Mouse (Mus musculus): ENCODE data around the gene Hmgxb4. TPM values are rescaled to one million over a fixed set of nuclear protein-coding genes. Genes with fewer than 3 reads are reported as not detected.

Hmgxb4 gene
- polyA plus RNA-seq, 1 experiment = 6.0 TPM

DNA sequence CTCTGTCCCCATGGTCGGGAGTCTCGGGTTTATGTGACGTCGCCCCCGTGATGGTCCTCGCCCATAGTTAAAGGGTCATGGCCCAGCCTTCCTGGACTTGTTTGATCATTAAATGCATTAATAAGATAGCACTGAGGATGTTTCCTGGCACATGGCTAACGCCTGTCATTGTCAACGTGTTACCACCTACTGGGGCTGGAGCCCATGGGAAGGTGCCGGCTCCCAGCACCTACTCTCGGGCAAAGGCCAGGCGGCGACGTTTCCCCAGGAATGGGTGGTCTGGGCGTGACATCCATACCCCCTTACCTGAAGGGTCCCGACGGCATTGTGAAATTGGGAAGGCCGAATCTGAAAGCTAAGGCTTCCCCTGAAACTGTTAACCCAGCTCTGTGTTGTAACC lies 41.1 kb downstream of the Hmgxb4 start:
- H3K4me1 ChIP-seq (ENCODE audit: control insufficient read depth, insufficient read depth, low read length) = peaks cover 7% of the 10 kb centered on the region
- no peaks in the 10 kb centered on the region for H3K36me3 ChIP-seq (ENCODE audit: control insufficient read depth, insufficient read depth, low read length)
- TF ChIP-seq POLR2A (IDR thresholded peaks at IDR 0.05; ENCODE audit: control insufficient read depth, low read depth, low read length) (no peak), CTCF (IDR thresholded peaks at IDR 0.05; ENCODE audit: control insufficient read depth, insufficient read depth, insufficient replicate concordance, low read depth, low read length) (no peak)
- H3K4me3 ChIP-seq (ENCODE audit: control insufficient read depth, low read depth, low read length) = peak overlapping the region; percentile 91
- H3K27ac ChIP-seq (ENCODE audit: control insufficient read depth, insufficient read depth, low read depth, low read length) = peak overlapping the region; percentile 90
- H3K27me3 ChIP-seq (ENCODE audit: control insufficient read depth, insufficient read depth, low read length) = no peaks in the 10 kb centered on the region

DNA sequence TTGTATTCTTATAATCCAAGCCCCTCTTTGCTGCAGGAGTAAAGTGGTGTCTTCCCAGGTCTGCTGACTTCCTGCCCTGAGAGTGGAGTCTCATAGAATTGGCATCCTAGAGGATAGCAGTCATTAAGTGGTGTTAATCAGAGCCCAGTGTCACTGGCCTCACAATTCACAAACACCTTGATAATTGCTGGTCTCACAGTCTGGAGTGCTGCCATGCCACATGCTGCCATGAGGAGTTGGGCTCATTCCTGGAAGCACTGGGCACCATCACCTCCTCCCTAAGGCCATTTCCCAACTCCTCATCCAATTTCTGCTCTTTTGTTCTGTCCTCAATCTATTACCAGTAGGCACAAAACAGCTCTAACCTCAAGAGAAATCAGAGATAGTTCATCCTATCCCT lies 42.5 kb downstream of the Hmgxb4 start:
- Histone ChIP-seq H3K27ac (ENCODE audit: control insufficient read depth, insufficient read depth, low read depth, low read length) (no peak overlapping the region), H3K27me3 (ENCODE audit: control insufficient read depth, insufficient read depth, low read length) (no peaks in the 10 kb centered on the region), H3K4me3 (ENCODE audit: control insufficient read depth, low read depth, low read length) (no peak overlapping the region), H3K4me1 (ENCODE audit: control insufficient read depth, insufficient read depth, low read length) (peaks cover 7% of the 10 kb centered on the region), H3K36me3 (ENCODE audit: control insufficient read depth, insufficient read depth, low read length) (no peaks in the 10 kb centered on the region)
- TF ChIP-seq POLR2A (IDR thresholded peaks at IDR 0.05; ENCODE audit: control insufficient read depth, low read depth, low read length) (no peak), CTCF (IDR thresholded peaks at IDR 0.05; ENCODE audit: control insufficient read depth, insufficient read depth, insufficient replicate concordance, low read depth, low read length) (no peak)

DNA sequence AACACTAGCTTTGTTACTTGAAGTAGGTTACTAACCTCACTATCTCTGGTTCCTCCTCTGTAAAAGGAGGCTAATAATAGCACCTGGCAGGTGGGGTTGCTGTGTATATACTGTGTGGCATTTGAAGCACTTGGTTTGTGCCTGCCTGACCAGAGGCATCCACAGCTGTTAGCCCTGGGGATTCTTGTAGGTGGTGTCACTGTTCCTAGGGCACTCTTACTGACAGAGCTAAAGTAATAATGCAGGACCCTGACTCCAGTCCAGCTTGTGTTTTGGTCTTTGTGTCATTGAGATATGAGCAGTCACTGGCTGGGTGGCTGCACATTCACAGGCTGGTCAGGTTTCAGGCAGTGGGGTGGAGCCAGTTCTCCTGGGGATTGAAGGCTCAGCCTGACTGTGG lies 45.3 kb downstream of the Hmgxb4 start:
- no peak overlapping the region for H3K27ac ChIP-seq (ENCODE audit: control insufficient read depth, insufficient read depth, low read depth, low read length)
- TF ChIP-seq CTCF (IDR thresholded peaks at IDR 0.05; ENCODE audit: control insufficient read depth, insufficient read depth, insufficient replicate concordance, low read depth, low read length) = no peak
- no peak for TF ChIP-seq POLR2A (IDR thresholded peaks at IDR 0.05; ENCODE audit: control insufficient read depth, low read depth, low read length)
- H3K36me3 ChIP-seq (ENCODE audit: control insufficient read depth, insufficient read depth, low read length) = no peaks in the 10 kb centered on the region
- peaks cover 7% of the 10 kb centered on the region; the same call in 1 of the 2 replicates for H3K4me1 ChIP-seq (ENCODE audit: control insufficient read depth, insufficient read depth, low read length)
- no peak overlapping the region for H3K4me3 ChIP-seq (ENCODE audit: control insufficient read depth, low read depth, low read length)
- H3K27me3 ChIP-seq (ENCODE audit: control insufficient read depth, insufficient read depth, low read length) = no peaks in the 10 kb centered on the region

DNA sequence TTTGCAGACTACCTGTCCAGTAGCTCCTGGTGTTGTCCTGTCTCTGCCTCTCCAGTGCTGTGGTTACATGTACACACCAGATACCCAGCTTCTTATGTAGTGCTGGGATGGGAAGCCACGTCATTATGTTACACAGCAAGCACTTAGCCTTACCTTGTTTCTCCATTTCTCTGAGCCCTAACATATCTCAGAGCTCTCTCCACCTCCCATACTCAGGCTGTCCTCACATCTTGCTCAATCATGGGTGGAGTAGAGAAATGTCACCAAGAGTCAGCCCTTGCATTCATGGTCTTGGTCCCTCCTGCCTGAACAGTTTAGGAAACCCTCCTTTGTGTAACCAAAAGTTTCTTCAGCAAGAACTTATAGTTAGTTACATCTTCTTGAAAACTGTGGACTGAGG lies 46.6 kb downstream of the Hmgxb4 start:
- Histone ChIP-seq H3K36me3 (ENCODE audit: control insufficient read depth, insufficient read depth, low read length) (no peaks in the 10 kb centered on the region), H3K4me3 (ENCODE audit: control insufficient read depth, low read depth, low read length) (no peak overlapping the region), H3K27ac (ENCODE audit: control insufficient read depth, insufficient read depth, low read depth, low read length) (no peak overlapping the region), H3K4me1 (ENCODE audit: control insufficient read depth, insufficient read depth, low read length) (peaks cover 4% of the 10 kb centered on the region; the same call in 1 of the 2 replicates), H3K27me3 (ENCODE audit: control insufficient read depth, insufficient read depth, low read length) (no peaks in the 10 kb centered on the region)
- TF ChIP-seq POLR2A (IDR thresholded peaks at IDR 0.05; ENCODE audit: control insufficient read depth, low read depth, low read length) = no peak
- TF ChIP-seq CTCF (IDR thresholded peaks at IDR 0.05; ENCODE audit: control insufficient read depth, insufficient read depth, insufficient replicate concordance, low read depth, low read length) = no peak

DNA sequence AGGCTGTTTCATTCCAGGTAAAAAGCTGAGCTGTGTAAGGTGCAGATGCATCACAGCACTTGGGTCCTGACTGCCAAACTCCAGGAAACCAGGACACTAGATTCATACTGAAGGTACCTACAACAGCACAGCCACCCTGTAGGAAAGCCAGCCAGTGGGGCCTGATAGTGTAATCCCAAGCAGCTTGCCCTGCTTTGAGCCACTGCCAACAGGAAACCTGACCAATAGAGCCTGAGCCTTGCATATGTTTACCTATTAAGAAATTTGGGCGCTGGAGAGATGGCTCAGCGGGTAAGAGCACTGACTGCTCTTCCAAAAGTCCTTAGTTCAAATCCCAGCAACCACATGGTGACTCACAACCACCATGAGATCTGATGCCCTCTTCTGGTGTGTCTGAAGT lies 49.0 kb downstream of the Hmgxb4 start:
- Histone ChIP-seq H3K27ac (ENCODE audit: control insufficient read depth, insufficient read depth, low read depth, low read length) (no peak overlapping the region), H3K36me3 (ENCODE audit: control insufficient read depth, insufficient read depth, low read length) (no peaks in the 10 kb centered on the region; the same call in 1 of the 2 replicates), H3K27me3 (ENCODE audit: control insufficient read depth, insufficient read depth, low read length) (no peaks in the 10 kb centered on the region), H3K4me1 (ENCODE audit: control insufficient read depth, insufficient read depth, low read length) (0 out of 2 replicates have a peak, but pooled peaks cover 3% of the 10 kb centered on the region), H3K4me3 (ENCODE audit: control insufficient read depth, low read depth, low read length) (no peak overlapping the region)
- TF ChIP-seq POLR2A (IDR thresholded peaks at IDR 0.05; ENCODE audit: control insufficient read depth, low read depth, low read length) (no peak), CTCF (IDR thresholded peaks at IDR 0.05; ENCODE audit: control insufficient read depth, insufficient read depth, insufficient replicate concordance, low read depth, low read length) (no peak)

DNA sequence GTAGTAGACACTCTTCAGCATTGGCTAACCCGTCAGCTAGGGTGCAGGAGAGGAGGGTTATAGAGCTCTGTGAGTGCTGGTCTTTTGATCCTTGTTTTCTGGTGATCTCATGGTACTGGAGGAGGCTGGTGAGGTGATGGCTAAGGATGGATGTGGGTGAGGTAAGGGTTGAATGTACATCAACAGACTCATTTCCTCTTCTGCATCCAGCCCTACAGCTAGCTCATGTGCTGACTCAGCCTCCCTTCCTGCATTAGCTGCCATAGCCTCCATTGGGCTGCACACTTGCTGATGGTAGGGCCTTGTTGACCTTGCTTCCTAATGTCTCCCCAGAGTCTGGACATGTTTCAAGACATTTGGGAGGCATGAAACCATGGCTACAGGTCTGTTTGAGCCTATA lies 49.8 kb downstream of the Hmgxb4 start:
- Histone ChIP-seq H3K4me1 (ENCODE audit: control insufficient read depth, insufficient read depth, low read length) (no peaks in the 10 kb centered on the region), H3K36me3 (ENCODE audit: control insufficient read depth, insufficient read depth, low read length) (no peaks in the 10 kb centered on the region; the same call in 1 of the 2 replicates), H3K4me3 (ENCODE audit: control insufficient read depth, low read depth, low read length) (no peak overlapping the region), H3K27ac (ENCODE audit: control insufficient read depth, insufficient read depth, low read depth, low read length) (no peak overlapping the region), H3K27me3 (ENCODE audit: control insufficient read depth, insufficient read depth, low read length) (no peaks in the 10 kb centered on the region)
- no peak for TF ChIP-seq POLR2A (IDR thresholded peaks at IDR 0.05; ENCODE audit: control insufficient read depth, low read depth, low read length)
- TF ChIP-seq CTCF (IDR thresholded peaks at IDR 0.05; ENCODE audit: control insufficient read depth, insufficient read depth, insufficient replicate concordance, low read depth, low read length) = no peak

DNA sequence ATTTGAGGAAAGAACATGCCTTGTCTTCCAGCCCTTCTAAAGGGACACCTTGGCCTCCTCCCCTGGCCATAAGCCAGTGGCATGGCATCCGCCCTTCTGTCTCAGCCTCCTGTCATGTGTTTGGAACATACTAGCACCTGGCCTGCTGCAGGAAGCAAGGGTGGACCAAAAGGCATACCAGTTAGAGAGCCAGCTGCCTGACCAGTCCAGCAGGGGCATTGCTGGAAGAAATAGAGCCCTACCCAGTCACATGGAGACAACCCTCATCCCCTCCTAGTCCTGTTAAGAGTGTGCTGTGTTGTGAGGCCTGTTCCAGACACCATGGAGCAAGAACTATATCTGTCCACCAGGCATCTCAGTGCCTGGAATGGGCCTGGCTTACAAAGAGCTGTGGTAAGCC lies 53.1 kb downstream of the Hmgxb4 start:
- no peaks in the 10 kb centered on the region for H3K27me3 ChIP-seq (ENCODE audit: control insufficient read depth, insufficient read depth, low read length)
- no peak overlapping the region for H3K4me3 ChIP-seq (ENCODE audit: control insufficient read depth, low read depth, low read length)
- H3K4me1 ChIP-seq (ENCODE audit: control insufficient read depth, insufficient read depth, low read length) = no peaks in the 10 kb centered on the region
- TF ChIP-seq POLR2A (IDR thresholded peaks at IDR 0.05; ENCODE audit: control insufficient read depth, low read depth, low read length) (no peak), CTCF (IDR thresholded peaks at IDR 0.05; ENCODE audit: control insufficient read depth, insufficient read depth, insufficient replicate concordance, low read depth, low read length) (no peak)
- H3K36me3 ChIP-seq (ENCODE audit: control insufficient read depth, insufficient read depth, low read length) = no peaks in the 10 kb centered on the region; the same call in 1 of the 2 replicates
- no peak overlapping the region for H3K27ac ChIP-seq (ENCODE audit: control insufficient read depth, insufficient read depth, low read depth, low read length)

DNA sequence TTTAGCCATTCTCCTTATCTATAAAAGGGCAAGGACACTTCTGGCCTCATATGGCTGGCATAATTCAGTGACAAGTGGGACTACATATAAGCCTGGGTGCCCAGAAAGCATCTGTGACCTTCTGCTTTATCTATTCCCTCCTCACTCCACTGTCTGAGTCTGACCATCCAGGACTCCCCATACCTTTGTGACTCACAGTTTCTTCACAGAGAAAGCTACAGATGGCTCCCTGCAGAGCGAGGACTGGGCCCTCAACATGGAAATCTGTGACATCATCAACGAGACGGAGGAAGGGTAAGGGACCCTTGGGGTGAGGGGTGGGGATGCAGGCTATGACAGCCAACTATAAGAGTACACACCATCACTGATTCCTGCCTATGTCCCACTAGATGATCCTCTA lies 54.6 kb downstream of the Hmgxb4 start:
- TF ChIP-seq CTCF (IDR thresholded peaks at IDR 0.05; ENCODE audit: control insufficient read depth, insufficient read depth, insufficient replicate concordance, low read depth, low read length) (no peak), POLR2A (IDR thresholded peaks at IDR 0.05; ENCODE audit: control insufficient read depth, low read depth, low read length) (no peak)
- no peaks in the 10 kb centered on the region for H3K27me3 ChIP-seq (ENCODE audit: control insufficient read depth, insufficient read depth, low read length)
- H3K4me1 ChIP-seq (ENCODE audit: control insufficient read depth, insufficient read depth, low read length) = no peaks in the 10 kb centered on the region
- no peaks in the 10 kb centered on the region; the same call in 1 of the 2 replicates for H3K36me3 ChIP-seq (ENCODE audit: control insufficient read depth, insufficient read depth, low read length)
- H3K4me3 ChIP-seq (ENCODE audit: control insufficient read depth, low read depth, low read length) = no peak overlapping the region
- no peak overlapping the region for H3K27ac ChIP-seq (ENCODE audit: control insufficient read depth, insufficient read depth, low read depth, low read length)
